Mouse (Mus musculus) liver, adult 10 weeks (tissue): Measurements from ENCODE around the gene Mettl14. TPM values are rescaled to one million over a fixed set of nuclear protein-coding genes. Genes with fewer than 3 reads are reported as not detected.

Experiments used
- polyA plus RNA-seq: library from polyadenylated mRNA; stranded (reverse); fragments of 350-450 nt; fragmentation: Illumina TruSeq; extraction: RNeasy Lipid Tissue Mini Kit (QIAGEN cat#74804); gene quantifications from one replicate; pipeline ENCODE4 v1.2.3, GENCODE M21; 2014; ENCODE audit warnings: low read depth, low replicate concordance

The Mettl14 gene
- polyA plus RNA-seq = 9.1 TPM

DNA sequence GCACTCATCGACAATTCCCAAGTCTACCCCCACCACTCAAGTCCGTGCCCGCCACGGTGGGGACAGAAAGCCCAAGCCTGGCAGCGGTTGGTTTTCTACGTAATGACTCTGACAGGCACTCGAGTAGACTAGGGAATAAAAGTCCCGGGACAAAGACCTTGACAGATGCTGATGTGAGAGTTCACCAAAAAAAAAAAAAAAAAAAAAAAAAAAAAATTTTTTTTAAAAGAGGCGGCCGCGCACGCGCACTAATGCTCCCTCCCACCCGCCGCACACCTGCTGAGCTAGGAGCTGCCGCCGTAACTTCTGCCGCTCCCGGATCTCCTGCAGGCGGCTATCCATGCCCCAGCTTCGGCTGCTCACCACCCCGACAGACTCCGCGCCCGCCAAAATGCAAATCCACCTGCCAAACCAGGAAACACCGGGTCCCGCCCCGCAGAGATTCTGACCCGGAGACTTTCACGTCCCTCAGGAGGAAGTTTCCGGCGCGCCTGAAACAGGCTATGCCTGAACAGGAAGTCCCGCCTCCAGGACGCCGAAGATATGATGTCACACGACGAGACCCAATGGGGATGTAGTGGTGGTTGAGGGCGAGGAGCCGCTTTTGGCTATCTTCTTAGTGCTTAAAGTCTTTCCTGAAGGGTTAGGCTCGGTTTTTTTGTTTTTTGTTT is at the start of gene Mettl14:
Gene Mettl14 (minus strand): TSS at position 623 of the 671 bp plus-strand sequence.

Other genes with a start within 250 kb of the Mettl14 start
- gene Synpo2, start 150.0 kb downstream of the Mettl14 start, polyA plus RNA-seq = 0.40 TPM
- gene Sec24d, start 118.7 kb downstream of the Mettl14 start, polyA plus RNA-seq = 76.9 TPM
- not detected for gene Prss12, start 60.8 kb upstream of the Mettl14 start, polyA plus RNA-seq